Mouse (Mus musculus): ENCODE results near the gene Map1s. TPM values are rescaled to one million over a fixed set of nuclear protein-coding genes. Genes with fewer than 3 reads are reported as not detected.

Gene Map1s
- total RNA-seq (2022): 100 to 1,000 TPM in 1 of 4 experiments, 10 to 100 TPM in 3; 89.4 to 101 (median 91.1) TPM

- peak; percentile 70 to 80 for DNase-seq (ENCODE audit: low spot score in 2 of 2)
Observed at GRCm38 (mm10) chr8:70905831-70906736, at the start of gene Map1s. Map1s (plus strand) TSS chr8:70905932.

DNA sequence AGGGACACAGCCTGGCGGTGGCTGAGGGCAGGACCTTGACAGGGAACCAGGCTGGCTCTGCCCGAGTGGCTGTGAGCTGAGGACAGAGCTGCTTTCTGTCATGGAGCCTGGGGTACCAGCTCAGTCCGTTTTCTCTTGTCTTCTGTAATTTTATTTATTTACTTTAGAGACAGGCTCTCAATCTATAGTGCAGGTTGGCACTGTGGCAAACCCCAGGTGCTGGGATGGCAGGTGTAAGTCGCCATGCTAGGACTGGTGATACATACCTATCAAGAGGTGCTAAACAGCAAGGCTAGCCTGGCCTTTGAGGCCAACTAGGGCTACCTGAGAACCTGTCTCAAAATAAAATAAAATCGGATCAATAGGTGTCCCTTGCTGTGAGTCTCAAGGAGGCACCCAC, 49.7 kb upstream of the Map1s start:
- no peak for DNase-seq (ENCODE audit: low spot score in 2 of 2)

DNA sequence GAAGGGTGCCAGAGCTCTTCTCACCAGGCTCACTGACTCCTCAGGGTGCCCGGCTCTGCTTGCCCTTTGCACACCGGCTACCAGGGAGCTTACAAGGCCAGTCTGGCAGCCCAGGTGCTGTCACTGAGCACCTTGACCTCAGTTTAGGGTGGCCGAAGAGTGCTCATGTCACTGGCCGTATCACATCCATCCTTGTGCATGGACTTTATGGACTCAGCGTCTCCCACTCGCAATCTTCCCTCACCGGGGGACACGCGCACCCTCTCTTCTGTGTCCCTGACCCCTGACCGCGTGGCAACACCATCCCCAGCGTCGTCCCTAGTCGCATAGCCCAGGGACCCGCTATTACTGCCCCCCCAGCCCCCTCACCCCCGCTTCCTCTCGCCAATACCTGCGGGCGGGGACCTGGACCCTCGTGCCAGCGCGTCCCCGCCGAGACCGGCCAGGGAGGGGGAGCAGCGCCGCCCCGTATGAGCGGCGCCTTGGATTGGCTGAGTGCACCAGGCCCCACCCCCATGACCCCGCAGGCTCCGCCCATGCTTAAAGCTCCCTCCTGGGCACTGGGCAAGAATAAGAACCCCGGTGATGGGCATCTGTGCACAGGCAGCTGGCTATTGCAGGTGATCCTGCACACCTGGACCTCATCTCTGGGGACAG, 49.1 kb upstream of the Map1s start:
- DNase-seq (ENCODE audit: low spot score in 2 of 2): peak; percentile 48 to 78

DNA sequence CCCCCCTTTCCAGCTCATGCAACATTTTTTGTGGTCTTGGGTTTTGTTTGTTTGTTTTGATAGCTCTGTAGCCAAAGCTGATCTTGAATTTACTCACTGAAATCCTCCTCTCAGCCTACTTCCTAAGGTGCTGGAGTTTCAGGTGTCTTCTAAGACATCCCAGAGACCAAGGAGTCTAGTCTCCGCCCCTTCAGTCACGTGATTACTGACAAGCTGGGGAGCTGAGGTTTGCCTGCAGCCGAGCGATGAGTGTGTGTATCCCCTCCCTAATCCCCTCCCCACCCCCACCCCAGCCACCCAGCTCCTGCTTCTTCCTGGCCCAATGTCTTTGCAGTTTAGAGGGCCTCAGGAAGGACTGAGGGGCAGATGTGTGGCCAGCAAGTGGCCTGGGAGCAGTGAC, 48.2 kb upstream of the Map1s start:
- no peak for DNase-seq (ENCODE audit: low spot score in 2 of 2)

DNA sequence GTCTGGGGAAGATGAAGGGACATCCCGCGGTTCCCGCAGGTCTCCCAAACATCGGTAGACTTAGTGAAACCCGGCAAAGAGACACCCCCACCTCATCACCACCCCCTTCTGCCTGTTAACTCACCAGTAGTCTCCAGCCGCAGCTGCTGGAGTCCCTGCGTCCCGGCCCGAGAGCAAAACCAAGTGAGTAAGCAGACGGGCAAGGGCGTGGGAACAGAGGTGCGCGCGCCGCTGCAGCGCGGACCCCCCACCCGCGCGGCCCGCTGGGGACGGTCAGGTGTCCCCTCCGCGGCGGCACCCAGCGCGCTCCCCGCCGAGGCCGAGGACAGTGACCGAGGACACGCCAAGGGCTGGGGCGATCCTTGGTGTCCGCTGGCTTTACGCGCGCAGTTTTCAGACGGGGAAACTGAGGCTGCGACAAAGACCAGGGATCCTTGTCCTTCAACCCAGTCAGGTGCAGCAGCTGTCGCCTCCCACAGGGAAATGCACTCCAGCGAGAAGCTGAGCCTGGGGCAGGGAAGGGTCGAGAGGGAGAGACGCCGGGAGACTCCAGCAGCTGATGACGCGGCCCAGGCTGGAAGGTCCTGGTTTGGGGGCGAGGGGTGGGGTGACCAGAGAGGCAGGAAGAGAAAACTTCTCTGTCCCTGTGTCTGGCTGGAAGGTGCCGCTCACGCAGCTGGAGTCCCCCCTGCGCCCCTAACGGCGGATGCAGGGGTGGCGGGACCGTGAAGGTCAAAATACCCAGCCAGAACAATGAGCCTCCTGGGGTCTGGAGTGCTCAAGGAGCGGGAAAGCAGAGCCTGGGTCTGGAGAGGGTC, 42.7 kb upstream of the Map1s start, which contains the start of gene Kcnn1:
TSS of gene Kcnn1 (minus strand) at position 435 of the 818 bp plus-strand sequence.
- DNase-seq (ENCODE audit: low spot score in 2 of 2): no peak

DNA sequence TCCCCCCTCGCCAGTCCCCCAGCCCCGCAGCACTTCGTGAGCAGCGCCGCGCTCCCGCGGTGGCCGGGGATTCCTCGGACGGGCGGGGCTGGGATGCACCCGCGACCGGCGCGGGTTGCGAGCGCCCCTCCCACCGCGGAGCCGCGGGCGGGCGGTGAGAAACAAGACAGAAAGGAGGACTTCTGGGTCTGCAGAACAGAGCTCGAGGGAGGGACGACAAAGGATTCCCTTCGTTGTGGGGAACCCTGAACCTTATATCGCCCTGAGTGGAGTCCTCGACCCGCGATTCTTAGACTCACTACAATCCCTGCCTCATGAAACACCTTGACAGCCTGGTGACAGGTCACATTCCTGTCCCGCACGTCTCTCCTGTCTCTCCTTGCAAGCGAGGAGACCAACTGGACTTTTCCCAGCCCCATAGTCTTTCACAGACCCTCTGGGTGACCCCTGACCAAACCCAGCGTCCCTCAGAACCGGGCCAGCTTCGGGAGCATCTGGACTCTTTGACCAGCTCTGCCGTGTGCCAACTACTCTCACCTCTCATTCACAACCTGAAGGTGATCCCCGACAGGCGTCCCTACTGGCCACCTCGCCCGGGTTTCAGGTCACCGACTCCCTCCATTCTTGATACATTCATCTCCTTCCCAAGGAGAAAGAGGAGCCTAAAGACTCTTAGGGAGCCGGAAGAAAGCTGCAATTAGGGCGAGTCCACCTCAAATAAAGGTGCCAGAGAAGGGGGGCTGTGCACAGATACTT, 41.6 kb upstream of the Map1s start:
- DNase-seq (ENCODE audit: low spot score in 2 of 2): no peak

DNA sequence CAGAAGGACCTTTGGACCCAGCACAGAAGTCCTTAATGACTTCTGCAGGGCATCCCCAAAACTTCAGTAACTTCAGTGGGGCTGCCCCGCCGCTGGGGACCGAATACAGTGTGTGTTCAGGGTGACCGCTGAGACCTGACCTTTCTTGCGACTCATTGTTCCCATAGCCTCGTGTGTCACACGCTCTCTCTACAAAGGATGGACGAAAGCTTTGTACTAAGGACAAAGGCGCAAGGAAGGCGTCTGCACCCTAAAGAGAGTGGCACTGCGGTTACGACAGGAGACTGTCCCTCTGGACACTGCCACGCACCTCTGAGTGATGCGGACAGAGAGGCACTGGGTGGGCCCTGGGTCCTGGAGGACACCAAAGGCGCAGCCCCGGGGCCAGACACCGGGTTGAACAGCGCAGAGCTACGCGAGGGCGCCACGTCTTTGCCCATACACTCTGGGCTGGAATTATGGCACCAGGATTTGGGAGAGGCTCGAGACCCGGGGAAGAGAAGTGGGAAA, 41.0 kb upstream of the Map1s start:
- DNase-seq (ENCODE audit: low spot score in 2 of 2): no peak

DNA sequence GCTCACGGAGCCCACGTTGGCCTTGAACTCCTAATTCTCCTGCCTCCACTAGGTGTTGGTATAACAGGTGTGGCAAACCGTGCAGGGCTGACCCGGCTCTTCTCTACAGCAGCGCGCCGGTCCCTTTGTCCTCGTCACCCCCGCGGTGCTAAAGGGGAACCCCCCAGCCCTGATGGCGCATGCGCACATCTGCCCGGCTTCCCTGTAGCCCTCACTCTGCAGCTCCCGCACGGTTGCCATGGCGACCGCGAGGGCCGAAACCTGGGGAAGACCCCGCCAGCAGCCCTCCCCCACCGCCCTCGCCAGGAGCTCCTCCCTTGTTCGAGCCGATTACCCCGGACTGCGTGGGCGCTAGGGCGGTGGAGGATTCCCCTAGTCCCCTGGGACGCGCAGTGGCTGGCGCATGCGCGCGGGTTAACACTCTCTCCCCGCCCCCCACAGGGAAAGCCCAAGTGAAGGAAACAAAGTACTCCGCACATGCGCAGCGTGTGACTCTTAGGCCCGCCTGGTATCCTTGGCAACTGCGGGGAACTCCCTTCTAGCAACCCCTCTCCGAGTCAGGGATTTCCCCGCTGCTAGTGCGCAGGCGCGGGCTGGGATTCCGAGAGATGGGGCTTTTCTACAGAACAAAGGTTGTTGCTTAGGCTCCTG, 40.3 kb upstream of the Map1s start:
- peak; percentile 95 to 99 for DNase-seq (ENCODE audit: low spot score in 2 of 2)

DNA sequence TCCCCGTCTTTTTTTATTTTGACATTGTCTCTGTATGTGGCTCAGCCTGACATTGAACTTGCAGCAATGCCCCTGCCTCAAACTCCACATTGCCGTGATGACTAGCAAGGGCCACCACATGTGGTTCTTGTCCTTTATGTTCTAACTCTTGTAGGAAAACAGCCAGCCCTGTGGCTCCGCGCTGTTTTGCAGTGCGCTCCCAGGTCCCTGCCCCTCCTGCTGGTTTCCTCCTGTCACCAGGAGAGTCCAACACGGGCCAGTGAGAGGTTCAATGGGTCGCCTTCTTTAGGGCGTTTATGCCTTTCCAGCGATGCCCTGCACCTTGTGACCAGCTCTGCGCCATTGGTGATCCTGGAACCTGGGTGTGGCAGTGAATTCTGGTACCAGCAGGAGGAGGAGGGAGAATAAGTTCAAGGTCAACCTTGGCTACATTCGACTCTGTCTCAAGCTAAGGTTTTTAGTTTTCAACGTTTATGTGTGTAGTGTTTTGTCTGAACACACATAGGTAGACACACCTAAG, 39.7 kb upstream of the Map1s start:
- DNase-seq (ENCODE audit: low spot score in 2 of 2): no peak

GRCm38 (mm10) chr8:70866566-70866965, 39.2 kb upstream of the Map1s start:
- DNase-seq (ENCODE audit: low spot score in 2 of 2): no peak

GRCm38 (mm10) chr8:70868559-70869198, 37.1 kb upstream of the Map1s start:
- DNase-seq (ENCODE audit: low spot score in 2 of 2): no peak

DNA sequence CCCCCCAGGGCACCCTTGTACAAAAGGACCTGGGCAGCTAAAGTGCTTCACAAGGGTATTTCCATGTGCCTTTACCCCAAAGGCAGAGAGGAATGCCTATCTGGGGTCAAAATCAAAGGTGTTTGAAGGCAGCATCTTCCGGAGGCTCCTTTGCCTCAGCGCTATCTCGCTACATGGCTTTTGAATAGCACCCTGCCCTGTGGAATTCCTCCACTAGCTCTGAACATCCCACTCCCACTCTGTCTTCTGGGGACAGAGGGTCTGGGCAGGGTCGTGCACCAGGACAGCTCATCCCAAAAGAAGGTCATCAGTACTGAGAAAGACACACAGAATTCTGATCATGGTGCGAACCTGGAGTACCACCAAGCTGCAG, 36.5 kb upstream of the Map1s start:
- no peak for DNase-seq (ENCODE audit: low spot score in 2 of 2)

- peak; percentile 63 to 73 for DNase-seq (ENCODE audit: low spot score in 2 of 2)
Observed at GRCm38 (mm10) chr8:70869601-70870041, 36.1 kb upstream of the Map1s start.

DNA sequence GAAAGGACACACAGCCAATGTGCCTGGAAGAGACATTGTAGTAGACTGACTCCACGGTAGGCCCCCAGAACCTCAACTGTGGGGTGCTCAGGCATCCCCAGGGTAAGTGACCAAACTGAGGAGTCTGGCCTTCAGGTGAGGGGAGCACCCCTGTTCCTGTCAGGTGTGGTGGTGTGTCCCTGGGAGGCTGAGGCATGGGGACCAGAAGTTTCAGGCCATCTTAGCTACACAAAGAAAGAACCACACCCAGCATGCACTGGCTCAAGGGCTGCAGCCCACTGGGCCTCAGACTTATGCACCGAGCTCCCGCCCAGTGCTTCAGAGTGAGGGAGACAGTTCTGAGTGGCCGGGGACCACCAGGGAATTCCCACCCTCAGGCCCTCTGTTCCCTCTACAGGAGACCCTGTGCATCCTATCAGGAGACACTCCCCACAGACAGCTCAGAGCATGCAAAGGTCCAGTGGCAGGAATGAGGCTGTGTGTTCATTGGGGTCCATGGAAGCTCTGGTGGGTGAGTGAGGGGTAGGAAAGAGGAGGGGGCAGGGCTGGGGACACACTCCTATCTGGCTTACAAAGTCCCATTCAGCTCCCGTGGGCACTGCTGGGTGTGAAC, 34.4 kb upstream of the Map1s start:
- no peak for DNase-seq (ENCODE audit: low spot score in 2 of 2)

GRCm38 (mm10) chr8:70872643-70873363, 32.9 kb upstream of the Map1s start:
- DNase-seq (ENCODE audit: low spot score in 2 of 2): no peak

GRCm38 (mm10) chr8:70873364-70873985, 32.3 kb upstream of the Map1s start, which contains the start of gene Ccdc124:
Ccdc124 (minus strand) TSS chr8:70873935.
- peak; percentile 92 to 98 for DNase-seq (ENCODE audit: low spot score in 2 of 2)

DNA sequence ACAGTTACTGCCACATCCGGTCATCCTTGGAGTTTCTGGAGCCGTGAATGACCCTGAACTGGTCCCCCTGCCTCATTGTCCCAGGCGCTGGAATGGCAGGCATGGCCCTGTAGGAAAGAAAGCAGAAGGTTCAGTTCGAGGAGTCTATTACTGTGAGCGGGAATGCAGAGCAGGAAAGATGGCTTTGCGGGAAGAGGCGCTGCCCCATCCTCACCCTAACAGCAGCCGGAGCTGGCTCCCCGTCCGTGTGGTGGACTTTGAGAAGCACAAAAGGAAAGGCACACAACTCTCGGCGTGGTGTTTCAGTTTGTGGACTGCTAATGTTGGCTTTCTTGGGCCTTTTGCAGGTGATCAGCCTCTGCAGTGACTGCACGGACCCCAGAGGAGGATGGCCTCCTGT, 31.3 kb upstream of the Map1s start:
- DNase-seq (ENCODE audit: low spot score in 2 of 2): no peak

DNA sequence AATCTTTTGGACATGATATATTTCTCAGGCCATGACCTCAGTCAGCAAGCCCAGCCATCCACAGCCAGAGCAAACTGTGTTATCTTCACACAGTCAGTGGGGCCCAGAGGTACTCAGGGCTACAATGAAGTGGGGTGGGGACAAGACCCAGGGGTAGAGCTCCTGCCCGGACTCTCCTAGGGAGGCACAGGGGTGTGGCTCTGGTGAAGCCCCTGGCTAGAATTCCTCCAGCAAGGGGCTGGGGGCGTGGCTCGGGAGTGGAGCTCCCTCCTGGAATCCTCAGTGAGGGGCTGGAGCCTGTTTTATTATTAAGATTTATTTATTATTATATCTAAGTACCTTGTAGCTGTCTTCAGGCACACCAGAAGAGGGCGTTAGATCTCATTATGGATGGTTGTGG, 29.4 kb upstream of the Map1s start:
- no peak for DNase-seq (ENCODE audit: low spot score in 2 of 2)
